ENCODE assay signal across 8 mouse cellular contexts in the genomic region with DNA sequence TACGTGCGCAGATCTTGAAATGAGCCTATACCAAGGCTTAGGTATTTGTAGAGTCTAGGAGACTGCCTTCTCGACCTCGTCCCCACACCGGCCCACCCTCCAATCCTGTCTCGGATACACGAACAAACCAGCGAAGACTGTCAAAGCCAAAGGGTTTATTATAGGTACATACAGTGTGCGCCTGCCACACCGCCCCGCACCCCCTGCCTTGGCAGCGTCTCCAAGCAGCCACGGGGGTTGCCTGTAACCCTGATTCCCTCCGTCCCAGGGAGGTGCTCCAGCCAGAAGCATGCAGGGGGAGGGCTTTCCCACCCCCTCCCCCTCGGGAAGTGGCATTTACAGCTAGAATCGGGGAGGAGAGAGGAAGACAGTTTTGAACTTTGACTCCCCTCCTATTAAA. TPM values are rescaled to one million over a fixed set of nuclear protein-coding genes. Genes with fewer than 3 reads are reported as not detected.
DNase-seq lines count a peak whose midpoint lies in the region; ATAC-seq and TF ChIP-seq lines count a peak whose summit lies in the region.

No protein-coding gene starts in this region.

- peak; percentile 46 for DNase-seq in gastrocnemius, adult 2 months
- no peak for DNase-seq in gastrocnemius, postnatal 25 days
- DNase-seq in adrenal gland, postnatal 36 days, result peak; percentile 39 to 68
- peak; percentile 45 to 60 for DNase-seq in heart, adult 2 months
- DNase-seq in kidney, adult 18-20 months, result peak; percentile 50
- DNase-seq in lung, embryonic 14.5 days, result peak; percentile 60
- peak; percentile 17 to 27 for DNase-seq in spleen, postnatal 36 days (ENCODE audit: low spot score in 2 of 2)
- DNase-seq in gastrocnemius, postnatal 36 days, result no peak

- H3K27ac ChIP-seq in gastrocnemius, adult 2 months, result peak overlapping the region; percentile 63
- H3K27ac ChIP-seq in heart, adult 2 months, result peak overlapping the region; percentile 56
- H3K27ac ChIP-seq in lung, embryonic 14.5 days (ENCODE audit: low read depth), result peak overlapping the region; percentile 87

- no peaks in the 10 kb centered on the region for H3K79me2 ChIP-seq in heart, adult 2 months (replicated peaks; ENCODE audit: control insufficient read depth, insufficient read depth, low read length)

- no peak for TF ChIP-seq CTCF in gastrocnemius, adult 2 months (IDR thresholded peaks at IDR 0.05)
- no peak for TF ChIP-seq CTCF in heart, adult 2 months (IDR thresholded peaks at IDR 0.05)
- no peak for TF ChIP-seq CTCF in lung, embryonic 14.5 days (IDR thresholded peaks at IDR 0.05; ENCODE audit: low read depth)

- peak overlapping the region; percentile 65 for H3K4me2 ChIP-seq in lung, embryonic 14.5 days

- ATAC-seq in lung, embryonic 14.5 days (ENCODE audit: insufficient read depth), result peak; percentile 29

- H3K4me1 ChIP-seq in heart, adult 2 months (ENCODE audit: control insufficient read depth, insufficient read depth, low read length), result peaks cover 5% of the 10 kb centered on the region
- H3K4me1 ChIP-seq in lung, embryonic 14.5 days (ENCODE audit: insufficient read depth), result peaks cover 13% of the 10 kb centered on the region

- intact Hi-C loops in gastrocnemius, adult 2 months (cut with DNase I), result no loop called here
- intact Hi-C loops in heart, adult 2 months (cut with DNase I), result loop anchor here (5.0 to 10.0 kb wide), 2 partner anchors 91 to 319 kb away; a partner anchor contains a TSS
- intact Hi-C loops in gastrocnemius, postnatal 36 days (cut with DNase I), result no loop called here

- no peaks in the 10 kb centered on the region for H3K36me3 ChIP-seq in heart, adult 2 months (ENCODE audit: control insufficient read depth, insufficient read depth, low read length)
- H3K36me3 ChIP-seq in lung, embryonic 14.5 days (ENCODE audit: insufficient read depth), result peaks cover 19% of the 10 kb centered on the region

- TF ChIP-seq EP300 in heart, adult 2 months (IDR thresholded peaks at IDR 0.05; ENCODE audit: insufficient read depth, low read depth, low read length), result no peak

- H3K9ac ChIP-seq in heart, adult 2 months (ENCODE audit: low read depth, low read length), result peak overlapping the region; percentile 27
- peak overlapping the region; percentile 47 for H3K9ac ChIP-seq in lung, embryonic 14.5 days

- no peaks in the 10 kb centered on the region for H3K27me3 ChIP-seq in heart, adult 2 months (ENCODE audit: control insufficient read depth, insufficient read depth, low read length)
- no peaks in the 10 kb centered on the region for H3K27me3 ChIP-seq in lung, embryonic 14.5 days (ENCODE audit: insufficient read depth, low read length)

- TF ChIP-seq POLR2A in heart, adult 2 months (IDR thresholded peaks at IDR 0.05; ENCODE audit: insufficient read depth, low read depth, low read length), result no peak

- peak overlapping the region; percentile 87 for H3K4me3 ChIP-seq in gastrocnemius, adult 2 months
- peak overlapping the region; percentile 73 for H3K4me3 ChIP-seq in heart, adult 2 months
- H3K4me3 ChIP-seq in lung, embryonic 14.5 days (ENCODE audit: low read depth, low read length), result peak overlapping the region; percentile 66

- WGBS in heart, adult 2 months, result 2% methylated on average over 16 of the region's 16 CpGs
- WGBS in lung, embryonic 14.5 days, result under 1% methylated on average over 16 of the region's 16 CpGs

- no peaks in the 10 kb centered on the region for H3K9me3 ChIP-seq in lung, embryonic 14.5 days (ENCODE audit: low read depth, low read length)

RNA-seq across cellular contexts. Expression of a gene that starts 0.4 kb away (rescaled TPM):
- 1 to 10 TPM; 2.3 to 2.8 TPM for total RNA-seq in gastrocnemius, adult 2 months (2021)
- total RNA-seq in gastrocnemius, postnatal 25 days (2021), result 1 to 10 TPM in 1 of 2 experiments, under 1 TPM in 1; 1.00 to 3.1 TPM
- 10 to 100 TPM; 22.3 TPM for total RNA-seq in adrenal gland, postnatal 36 days (2021)
- 1 to 10 TPM; 4.6 to 7.1 TPM for total RNA-seq in heart, adult 2 months (2021)
- 17.3 and 20.2 TPM in 2 replicates for polyA plus RNA-seq in heart, adult 2 months (2012; rRNA removed)
- polyA plus RNA-seq in lung, embryonic 14.5 days (2014; fragmentation: Nextera tagmentation; extraction: Ambion mirVana), result 45.1 and 53.5 TPM in 2 replicates
- 1 to 10 TPM; 1.7 to 2.1 TPM for total RNA-seq in gastrocnemius, postnatal 36 days (2021)

RNA-seq across cellular contexts. Expression of a gene that starts 1.0 kb away (rescaled TPM):
- total RNA-seq in gastrocnemius, adult 2 months (2021), result not detected
- not detected for total RNA-seq in gastrocnemius, postnatal 25 days (2021)
- 1 to 10 TPM in 1 of 2 experiments, not detected in 1; 6.1 TPM for total RNA-seq in adrenal gland, postnatal 36 days (2021)
- total RNA-seq in heart, adult 2 months (2021), result under 1 TPM in 1 of 2 experiments, not detected in 1; 0.52 TPM
- polyA plus RNA-seq in heart, adult 2 months (2012; rRNA removed), result not detected in 2 replicates
- 0.73 and 1.6 TPM in 2 replicates for polyA plus RNA-seq in lung, embryonic 14.5 days (2014; fragmentation: Nextera tagmentation; extraction: Ambion mirVana)
- not detected for total RNA-seq in gastrocnemius, postnatal 36 days (2021)

RNA-seq across cellular contexts. Expression of a gene that starts 18.8 kb away (rescaled TPM):
- total RNA-seq in gastrocnemius, adult 2 months (2021), result 10 to 100 TPM; 48.0 to 81.2 TPM
- 10 to 100 TPM; 69.4 to 77.8 TPM for total RNA-seq in gastrocnemius, postnatal 25 days (2021)
- total RNA-seq in adrenal gland, postnatal 36 days (2021), result 10 to 100 TPM; 77.8 to 94.6 TPM
- total RNA-seq in heart, adult 2 months (2021), result 100 to 1,000 TPM; 187 to 221 TPM
- polyA plus RNA-seq in heart, adult 2 months (2012; rRNA removed), result 349 and 374 TPM in 2 replicates
- polyA plus RNA-seq in lung, embryonic 14.5 days (2014; fragmentation: Nextera tagmentation; extraction: Ambion mirVana), result 73.5 and 86.0 TPM in 2 replicates
- 10 to 100 TPM; 62.1 to 65.3 TPM for total RNA-seq in gastrocnemius, postnatal 36 days (2021)

Comparison
In these comparisons a context has a peak if more than half of its experiments do, and no peak if none do; other contexts are left out.
1. DNase-seq: peak in gastrocnemius, adult 2 months (single experiment), adrenal gland, postnatal 36 days (2 of 2), heart, adult 2 months (2 of 2), kidney, adult 18-20 months (single experiment), lung, embryonic 14.5 days (single experiment) and spleen, postnatal 36 days (2 of 2); none in gastrocnemius, postnatal 25 days (single experiment) and gastrocnemius, postnatal 36 days (0 of 2).
2. Peak in every context shown above with its lines, with median percentiles within 50 percentile points of each other: H3K27ac ChIP-seq and H3K4me3 ChIP-seq.